Mouse (Mus musculus) olfactory bulb, adult 2 months (tissue): ENCODE measurements at regions not wholly inside any gene's neighbourhood (a gene's known extent, or its start where the extent isn't known, plus 50 kb on each side); places are given as distances from the start of the nearest gene placed in this dataset.

Experiments used
- CTCF ChIP-seq: fragments of 200-500 bp; IDR thresholded peaks from 2 replicates; pipeline ENCODE4 v1.5.1; 2012; ENCODE audit warnings: low read depth, mild to moderate bottlenecking, low read length, moderate library complexity; ENCODE audit not compliant: insufficient read depth
- POLR2A ChIP-seq: fragments of 200-500 bp; IDR thresholded peaks from 2 replicates; pipeline ENCODE4 v1.6.1; 2012; ENCODE audit warnings: mild to moderate bottlenecking, low read depth, low read length, moderate library complexity; ENCODE audit not compliant: insufficient read depth

- TF ChIP-seq CTCF: no peak
- TF ChIP-seq POLR2A: no peak
Observed at GRCm38 (mm10) chr14:102919261-102919801, 63.1 kb downstream of the Kctd12 start.
